Mouse (Mus musculus) gastrocnemius, postnatal 14 days (tissue): ENCODE measurements at regions not wholly inside any gene's neighbourhood (a gene's known extent, or its start where the extent isn't known, plus 50 kb on each side); places are given as distances from the start of the nearest gene placed in this dataset.

ENCODE experiments used
- DNase-seq: peaks from one replicate; pipeline ENCODE4 v3.0.0; 2021; ENCODE audit warnings: mixed read lengths
- intact Hi-C: fragments of 180-260 bp; cut with DNase I; formaldehyde crosslinking; loops from one replicate; pipeline ENCODE4 v1.15.1; 2025; ENCODE audit warnings: low total_unique reads

- intact Hi-C loops, result no loop called here
- DNase-seq, result peak; percentile 11
These were observed 565.9 kb downstream of the Plekhb2 start for GRCm38 (mm10) chr1:35415646-35416045.

DNA sequence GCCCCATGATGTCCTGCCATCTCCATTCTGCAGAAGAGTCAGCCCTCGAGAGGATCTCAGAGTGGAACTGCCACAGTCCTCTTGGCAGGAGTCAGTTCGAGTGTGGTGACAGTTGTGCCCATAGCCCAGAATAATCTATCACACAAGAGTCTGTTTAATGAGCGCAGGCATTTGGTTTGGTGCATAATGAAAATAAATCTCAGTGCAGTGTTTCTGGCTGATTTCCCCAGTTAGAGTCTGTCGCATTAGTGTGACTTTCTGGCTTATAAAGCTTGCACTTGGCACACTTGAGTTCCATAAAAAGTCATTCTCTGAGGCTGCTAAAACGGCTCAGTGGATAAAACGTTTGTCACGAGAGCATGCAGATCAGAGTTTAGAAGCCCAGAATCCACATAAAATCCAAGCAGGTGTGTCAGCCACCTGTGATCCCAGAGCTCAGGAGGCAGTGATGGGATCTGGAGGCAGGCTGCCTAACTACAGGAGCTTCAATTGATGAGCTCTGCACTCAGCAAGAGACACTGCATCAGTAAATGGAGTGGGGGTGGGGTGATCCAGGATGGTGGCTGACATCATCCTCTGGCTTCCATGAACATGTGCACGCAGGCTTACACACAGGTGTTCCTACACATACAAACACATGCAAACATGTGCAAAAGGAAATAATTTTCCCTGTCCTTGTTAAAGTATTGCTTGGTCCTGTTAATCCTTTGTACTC lies 578.5 kb downstream of the Plekhb2 start:
- intact Hi-C loops, result no loop called here
- no peak for DNase-seq

DNA sequence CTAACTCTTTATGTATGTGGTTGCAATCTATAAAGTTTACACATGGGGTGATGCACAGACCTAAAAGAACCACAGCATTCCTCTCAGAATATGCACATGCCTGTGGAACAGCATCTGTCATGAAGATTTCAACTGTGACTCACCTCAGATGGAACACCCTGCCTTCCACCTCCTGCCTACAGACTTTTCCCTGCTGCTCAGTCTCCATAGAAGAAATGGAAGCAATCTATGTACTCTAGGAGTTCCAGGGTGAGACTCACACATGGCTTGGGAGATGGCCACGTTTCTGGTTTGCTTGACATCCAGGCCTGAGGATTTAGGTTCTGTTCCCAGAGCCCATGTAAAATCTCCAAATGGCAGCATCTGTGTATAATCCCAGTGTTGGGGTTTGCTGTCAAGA lies 579.7 kb downstream of the Plekhb2 start:
- intact Hi-C loops, result no loop called here
- DNase-seq, result no peak

DNA sequence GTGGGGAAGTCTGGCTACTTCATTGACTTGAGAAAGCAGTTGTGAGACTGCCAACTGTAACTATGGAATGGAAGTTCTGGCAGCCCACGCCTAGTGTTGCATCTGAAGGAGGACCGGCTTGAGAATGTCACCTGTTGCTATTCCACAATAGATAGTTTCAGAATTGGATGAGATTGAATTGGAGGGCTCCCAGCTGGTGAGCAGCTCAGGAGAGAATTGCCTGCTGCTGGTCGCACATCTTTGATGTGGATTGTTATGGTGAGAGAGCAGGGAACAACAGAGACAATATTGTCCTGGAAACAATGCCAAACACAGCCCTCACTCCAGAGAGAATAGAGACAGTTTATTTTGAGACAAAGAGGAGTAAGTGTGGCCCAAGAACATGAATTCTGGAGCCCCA lies 585.9 kb downstream of the Plekhb2 start:
- intact Hi-C loops, result no loop called here
- DNase-seq, result no peak

DNA sequence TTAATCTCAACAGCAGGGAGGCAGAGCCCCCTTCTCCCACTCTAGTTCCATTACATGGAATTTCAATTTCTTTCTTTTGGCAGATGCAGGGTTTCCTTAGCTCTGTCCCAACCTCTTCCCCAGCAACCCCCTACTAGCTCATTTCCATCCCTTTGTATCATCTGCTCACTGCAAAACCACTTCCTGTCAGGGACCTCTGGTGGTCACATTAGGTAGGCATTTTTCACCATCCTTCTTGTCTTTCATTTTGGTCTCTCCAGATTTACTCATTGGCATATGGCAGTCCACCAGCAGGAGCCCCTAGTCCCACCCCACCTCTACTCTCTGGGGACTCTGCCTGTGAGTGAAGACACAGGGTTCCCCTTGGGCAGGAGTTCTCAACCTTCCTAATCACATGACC lies 597.6 kb downstream of the Plekhb2 start:
- no peak for DNase-seq
- intact Hi-C loops, result no loop called here

GRCm38 (mm10) chr1:35452441-35453107 lies 602.8 kb downstream of the Plekhb2 start:
- intact Hi-C loops, result no loop called here
- DNase-seq, result no peak

DNA sequence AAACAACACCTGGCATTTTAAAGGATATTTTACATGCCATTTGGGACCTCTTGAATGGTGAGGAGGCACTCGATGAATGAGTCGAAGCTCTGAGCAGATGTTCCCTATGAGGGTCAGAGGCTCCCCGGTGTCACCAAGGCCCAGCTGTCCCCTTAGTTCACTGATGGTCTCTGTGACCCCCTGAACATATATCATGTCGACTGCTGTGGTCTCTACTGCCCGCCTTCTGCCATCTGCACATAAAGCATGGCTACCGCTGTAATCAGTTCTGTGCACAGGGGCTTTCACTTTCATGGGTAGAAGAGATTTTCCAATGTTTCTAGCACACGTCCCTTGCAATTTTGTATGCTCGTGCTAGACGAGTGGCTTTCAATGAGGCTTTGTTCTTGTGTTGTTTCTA lies 607.8 kb downstream of the Plekhb2 start:
- DNase-seq, result no peak
- intact Hi-C loops, result no loop called here

DNA sequence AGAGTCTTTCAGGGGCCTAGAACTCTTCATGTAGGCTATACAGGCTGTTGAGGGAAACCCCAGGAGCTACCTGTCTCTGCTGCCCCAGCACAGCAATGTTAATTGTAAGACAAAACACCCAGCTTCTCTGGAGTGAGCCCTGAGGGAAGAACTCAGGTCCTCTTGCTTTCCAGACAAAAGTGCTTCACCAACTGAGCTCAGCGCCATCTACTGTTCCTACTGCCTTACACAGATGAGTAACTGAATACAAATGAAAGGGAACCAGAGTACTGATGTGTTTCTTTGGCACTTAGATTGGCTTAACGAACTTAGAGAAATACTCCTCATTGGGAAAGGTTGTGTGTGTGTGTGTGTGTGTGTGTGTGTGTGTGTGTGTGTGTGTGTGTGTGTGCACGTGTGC lies 603.1 kb upstream of the Hs6st1 start:
- DNase-seq, result no peak
- intact Hi-C loops, result no loop called here

- intact Hi-C loops, result no loop called here
- DNase-seq, result no peak
These were observed 598.9 kb upstream of the Hs6st1 start for GRCm38 (mm10) chr1:35469185-35469753.

- no peak for DNase-seq
- intact Hi-C loops, result no loop called here
These were observed 589.9 kb upstream of the Hs6st1 start for GRCm38 (mm10) chr1:35478262-35478661.

- intact Hi-C loops, result no loop called here
- no peak for DNase-seq
These were observed 572.2 kb upstream of the Hs6st1 start for GRCm38 (mm10) chr1:35495963-35496362.

GRCm38 (mm10) chr1:35522951-35523350 lies 545.2 kb upstream of the Hs6st1 start:
- intact Hi-C loops, result no loop called here
- DNase-seq, result no peak

GRCm38 (mm10) chr1:35523790-35524362 lies 544.3 kb upstream of the Hs6st1 start:
- DNase-seq, result no peak
- intact Hi-C loops, result no loop called here

DNA sequence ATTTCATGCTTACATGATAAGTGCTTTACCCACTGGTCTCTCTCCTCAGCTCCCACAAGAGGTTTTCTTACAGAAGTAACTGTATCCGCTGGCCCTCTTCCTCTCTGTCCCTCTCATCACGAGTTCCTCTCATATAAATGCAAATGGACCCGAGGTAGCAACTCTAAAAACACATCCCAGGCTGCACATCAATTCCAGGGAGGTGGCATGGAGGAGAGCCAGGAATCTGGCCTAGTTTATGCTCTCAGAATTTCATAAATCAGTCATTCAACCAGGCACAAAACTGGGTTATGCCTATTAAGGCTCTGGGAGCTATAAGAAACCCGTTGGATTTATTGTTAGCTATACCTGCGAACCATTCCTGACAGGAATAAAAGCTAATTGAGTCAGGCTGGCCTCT lies 543.4 kb upstream of the Hs6st1 start:
- intact Hi-C loops, result no loop called here
- DNase-seq, result no peak

DNA sequence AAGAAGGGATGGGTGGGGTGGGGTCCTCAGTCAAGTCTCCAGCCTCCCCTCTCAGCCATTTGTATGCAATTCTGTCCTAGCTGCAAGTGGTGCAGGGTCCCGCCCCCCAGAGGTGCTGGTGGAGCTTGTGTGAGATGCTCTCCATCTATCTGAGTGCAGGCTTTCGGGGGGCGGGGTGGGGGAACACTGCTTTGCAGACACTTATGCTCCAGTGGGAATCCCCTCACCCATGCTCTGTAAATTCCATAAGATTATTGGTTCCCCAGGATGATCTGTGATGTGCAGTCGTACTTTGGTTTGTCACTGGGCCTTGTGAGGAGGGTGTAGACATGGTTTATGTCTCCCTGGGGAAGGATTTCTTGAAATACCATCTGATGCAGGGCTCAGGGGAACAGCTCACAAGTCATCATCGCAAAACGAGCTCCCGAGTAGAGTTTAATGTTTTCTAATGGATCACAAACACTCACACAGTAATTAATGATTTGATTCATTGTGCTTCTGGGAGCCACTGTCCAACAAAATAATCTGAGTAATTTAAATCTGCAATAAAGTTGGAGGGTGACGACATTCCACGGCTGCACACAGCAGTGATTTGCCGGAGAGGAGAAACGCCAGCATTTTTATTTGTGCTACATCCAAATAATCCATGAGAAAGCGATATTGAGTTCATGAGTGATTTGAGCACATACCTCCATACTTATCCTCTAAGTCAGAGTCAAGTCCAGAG lies 540.3 kb upstream of the Hs6st1 start:
- DNase-seq, result no peak
- intact Hi-C loops, result no loop called here

- DNase-seq, result no peak
- intact Hi-C loops, result no loop called here
These were observed 532.7 kb upstream of the Hs6st1 start for GRCm38 (mm10) chr1:35535470-35535869.

DNA sequence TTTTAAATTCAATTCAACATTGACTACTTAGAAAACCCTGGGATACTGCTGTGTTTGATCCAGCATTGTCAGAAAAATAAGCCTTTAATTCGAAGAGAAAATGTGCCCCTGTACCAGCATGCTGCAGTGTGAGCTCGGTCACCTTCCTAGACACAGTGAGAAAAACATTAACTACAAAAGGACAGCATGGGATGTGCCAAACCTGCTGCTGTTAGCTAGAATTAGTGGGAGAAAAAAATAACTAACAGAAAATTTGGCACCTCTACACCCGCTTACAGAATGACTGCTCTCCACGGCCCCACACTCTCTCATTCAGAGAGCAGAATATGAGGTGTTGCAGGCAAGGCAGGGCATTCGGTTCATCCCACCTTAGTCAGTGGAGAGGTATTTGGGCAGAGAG lies 531.9 kb upstream of the Hs6st1 start:
- intact Hi-C loops, result no loop called here
- DNase-seq, result no peak

DNA sequence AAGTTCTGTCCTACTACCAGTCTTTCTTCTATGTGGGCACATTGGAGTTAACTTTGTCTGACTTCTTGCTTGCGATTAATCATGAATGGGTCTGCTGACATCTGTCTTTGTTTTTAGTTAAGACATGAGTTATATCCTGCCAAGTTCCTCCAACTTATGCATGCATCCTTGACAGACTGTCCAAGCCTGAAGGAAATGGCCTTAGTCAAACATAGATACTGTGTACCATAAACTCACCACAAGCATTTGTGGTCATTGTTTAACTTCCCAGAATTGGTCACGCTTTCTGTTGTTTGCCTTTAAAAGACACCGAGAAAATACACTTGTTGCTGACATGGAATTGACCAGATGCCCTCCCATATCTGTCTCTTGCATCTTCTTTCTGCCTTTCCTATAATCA lies 519.4 kb upstream of the Hs6st1 start:
- DNase-seq, result no peak
- intact Hi-C loops, result no loop called here

GRCm38 (mm10) chr1:35551503-35551902 lies 516.7 kb upstream of the Hs6st1 start:
- intact Hi-C loops, result no loop called here

GRCm38 (mm10) chr1:35562786-35563185 lies 505.4 kb upstream of the Hs6st1 start:
- intact Hi-C loops, result no loop called here

More at GRCm38 (mm10) chr1:35551503-35551902, 516.7 kb upstream of the Hs6st1 start:
- DNase-seq, result no peak

More at GRCm38 (mm10) chr1:35562786-35563185, 505.4 kb upstream of the Hs6st1 start:
- DNase-seq, result no peak
